Mouse (Mus musculus) gastrocnemius, postnatal 14 days (tissue): ENCODE measurements at regions not wholly inside any gene's neighbourhood (a gene's known extent, or its start where the extent isn't known, plus 50 kb on each side); places are given as distances from the start of the nearest gene placed in this dataset.

Experiments
- DNase-seq: peaks from one replicate; pipeline ENCODE4 v3.0.0; 2021; ENCODE audit warnings: mixed read lengths
- intact Hi-C: fragments of 180-260 bp; cut with DNase I; formaldehyde crosslinking; loops from one replicate; pipeline ENCODE4 v1.15.1; 2025; ENCODE audit warnings: low total_unique reads

- DNase-seq, result no peak
- intact Hi-C loops, result no loop called here
Observed at GRCm38 (mm10) chr6:116986266-116987000, 181.9 kb upstream of the Cxcl12 start.

GRCm38 (mm10) chr6:116987243-116987642, 181.1 kb upstream of the Cxcl12 start:
- intact Hi-C loops, result no loop called here
- DNase-seq, result no peak

DNA sequence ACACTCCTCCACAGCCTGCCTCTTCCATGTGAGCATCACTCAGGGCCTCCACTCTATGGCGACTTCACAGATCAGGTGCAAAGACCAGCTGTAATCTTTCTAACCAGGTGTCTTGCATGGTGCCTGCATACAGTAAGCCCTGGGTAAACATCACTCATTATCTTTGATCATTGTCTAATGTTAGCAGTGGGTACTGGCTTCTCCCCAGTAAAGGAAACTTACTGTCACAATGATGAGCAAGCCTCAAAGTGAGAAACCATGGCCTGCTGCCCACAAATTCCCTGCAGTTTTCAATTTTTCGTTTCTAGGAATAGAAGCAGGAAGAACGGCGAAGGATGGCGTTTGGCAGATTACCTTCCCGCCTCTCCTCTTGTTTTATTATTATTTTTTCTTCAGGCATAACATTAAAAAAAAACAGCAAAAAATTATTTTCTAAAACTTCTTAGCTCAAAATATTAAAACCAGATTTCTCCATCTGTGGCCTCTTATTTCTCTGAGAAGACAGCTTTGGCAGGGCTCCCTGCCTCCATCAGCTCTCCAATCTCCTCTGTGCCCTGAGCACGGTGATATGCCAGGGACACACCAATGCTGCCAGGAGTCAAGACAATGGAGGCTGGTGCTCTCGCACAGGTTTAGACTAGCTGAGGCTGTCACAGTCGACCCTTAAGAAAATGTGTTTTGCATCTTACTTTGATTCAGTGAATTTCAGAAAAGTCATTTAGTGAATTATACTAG, 169.2 kb upstream of the Cxcl12 start:
- DNase-seq, result no peak
- intact Hi-C loops, result no loop called here

GRCm38 (mm10) chr6:116999940-117000339, 168.4 kb upstream of the Cxcl12 start:
- no peak for DNase-seq

GRCm38 (mm10) chr6:117000951-117001725, 167.2 kb upstream of the Cxcl12 start:
- intact Hi-C loops, result no loop called here

More at GRCm38 (mm10) chr6:116999940-117000339, 168.4 kb upstream of the Cxcl12 start:
- intact Hi-C loops, result no loop called here

GRCm38 (mm10) chr6:117012621-117013020, 155.7 kb upstream of the Cxcl12 start:
- intact Hi-C loops, result no loop called here
- no peak for DNase-seq

More at GRCm38 (mm10) chr6:117000951-117001725, 167.2 kb upstream of the Cxcl12 start:
- DNase-seq, result no peak

DNA sequence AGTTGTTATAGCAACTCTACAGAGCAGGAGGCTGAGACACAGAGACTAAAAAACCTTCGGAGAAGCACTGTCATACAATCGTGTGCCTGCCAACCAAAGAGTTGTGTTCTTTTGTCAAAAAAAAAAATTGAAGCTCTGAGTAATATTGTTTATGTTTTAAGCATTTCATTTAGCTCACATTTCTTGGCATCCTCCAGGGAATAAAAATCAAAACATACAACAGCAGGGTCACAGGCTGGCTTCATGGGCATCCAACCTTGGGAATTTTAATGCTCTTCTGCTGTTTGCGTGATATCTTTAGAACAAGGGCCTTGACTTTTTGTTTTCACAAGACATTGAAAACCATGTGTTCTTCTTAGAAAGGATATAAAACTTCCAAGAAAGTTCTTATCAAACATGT, 152.9 kb upstream of the Cxcl12 start:
- no peak for DNase-seq

GRCm38 (mm10) chr6:117021851-117022250, 146.5 kb upstream of the Cxcl12 start:
- intact Hi-C loops, result no loop called here
- DNase-seq, result no peak

More for the DNA sequence above, 152.9 kb upstream of the Cxcl12 start:
- intact Hi-C loops, result no loop called here

DNA sequence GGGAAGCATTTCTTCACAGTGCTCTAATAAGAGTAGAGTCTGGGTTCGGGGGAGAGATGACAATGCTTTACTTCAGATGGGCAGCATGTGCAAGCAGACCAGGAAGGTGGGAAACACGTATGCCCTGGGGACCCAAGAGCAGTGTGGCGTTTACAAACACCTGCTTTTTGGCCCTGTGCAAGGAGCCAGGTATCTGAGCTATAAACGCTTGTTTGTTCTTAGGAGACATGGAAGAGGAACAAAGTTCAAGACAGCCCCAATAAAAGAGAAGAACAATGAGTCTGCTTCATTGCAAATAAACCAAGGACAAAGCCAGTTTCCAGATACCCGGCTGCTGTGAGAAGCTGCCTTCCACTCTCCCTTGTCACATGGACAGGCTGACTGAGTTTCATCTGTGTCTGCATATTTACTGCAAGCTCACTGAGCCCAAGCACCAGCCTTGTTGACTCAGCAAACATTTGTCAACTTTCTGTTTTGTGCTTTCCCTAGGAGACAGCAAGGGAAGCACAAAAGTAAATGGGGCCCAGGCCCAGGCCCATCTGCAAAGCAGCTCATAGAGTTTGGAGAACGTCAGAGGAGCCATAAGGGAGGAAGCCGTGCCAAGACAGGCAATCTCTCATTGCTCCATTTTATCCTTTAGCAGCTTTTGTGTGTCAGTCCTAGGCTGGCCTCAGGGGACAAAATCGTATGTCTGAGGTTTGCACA, 136.1 kb upstream of the Cxcl12 start:
- DNase-seq, result peak; percentile 20
- intact Hi-C loops, result no loop called here

DNA sequence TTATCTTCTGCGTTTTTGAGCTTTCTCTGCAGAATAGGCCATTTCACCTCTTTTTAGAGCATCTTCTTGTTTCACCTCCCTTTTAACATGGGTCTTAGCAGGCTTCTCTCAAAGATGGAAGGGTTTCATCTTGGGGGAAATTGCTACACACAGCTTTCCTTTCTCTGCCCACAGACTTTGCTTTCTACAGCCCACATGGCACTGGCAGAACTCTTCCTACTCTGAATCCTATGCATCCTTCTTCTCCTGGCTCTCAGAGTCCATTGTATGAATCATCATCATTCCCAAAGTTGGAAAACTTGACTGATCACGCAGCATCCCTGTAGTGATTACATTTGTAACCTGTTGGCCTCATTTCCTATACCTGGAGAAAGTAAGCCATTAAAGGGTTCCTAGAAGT, 124.6 kb upstream of the Cxcl12 start:
- no peak for DNase-seq
- intact Hi-C loops, result no loop called here

GRCm38 (mm10) chr6:117049459-117050010, 118.8 kb upstream of the Cxcl12 start:
- intact Hi-C loops, result no loop called here
- no peak for DNase-seq

GRCm38 (mm10) chr6:117060688-117061087, 107.6 kb upstream of the Cxcl12 start:
- DNase-seq, result no peak
- intact Hi-C loops, result no loop called here

DNA sequence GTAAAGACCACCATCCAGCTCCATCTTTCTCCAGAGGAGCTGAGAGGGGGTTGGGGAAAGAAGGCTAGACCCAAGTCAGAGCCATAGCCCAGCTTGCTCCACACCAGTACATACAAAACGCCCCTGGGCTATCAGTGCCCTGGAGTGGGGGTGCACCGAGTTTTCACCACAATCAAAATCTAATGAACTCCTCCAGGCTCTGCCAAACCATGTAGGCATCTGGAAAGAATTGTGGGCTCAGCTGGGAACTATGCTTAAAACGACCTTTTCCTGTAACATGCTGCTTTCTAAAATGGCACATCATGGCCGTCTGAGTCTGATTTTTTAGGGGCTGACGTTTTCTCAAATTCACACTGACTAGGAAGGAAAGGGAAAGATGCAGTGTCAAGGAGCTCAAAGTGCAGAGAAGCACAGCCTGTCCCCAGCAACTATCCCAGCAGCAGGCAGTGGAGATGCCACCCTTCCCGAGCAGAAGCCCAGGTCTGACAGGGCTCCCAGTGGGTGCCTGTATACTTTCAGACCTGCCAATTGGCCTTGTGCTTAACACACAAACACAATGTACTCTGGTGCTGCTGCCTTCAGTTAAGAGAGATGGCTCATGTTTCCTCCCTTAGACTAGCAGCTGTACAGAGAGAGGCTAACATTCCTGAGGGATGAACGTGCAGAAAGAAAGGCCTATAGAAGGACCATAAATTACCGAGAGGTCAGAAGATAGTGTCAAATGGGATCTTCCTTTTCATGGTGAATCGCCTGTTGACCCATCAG, 100.6 kb upstream of the Cxcl12 start:
- DNase-seq, result no peak
- intact Hi-C loops, result no loop called here

GRCm38 (mm10) chr6:117071311-117071710, 97.0 kb upstream of the Cxcl12 start:
- intact Hi-C loops, result no loop called here
- DNase-seq, result peak; percentile 59

DNA sequence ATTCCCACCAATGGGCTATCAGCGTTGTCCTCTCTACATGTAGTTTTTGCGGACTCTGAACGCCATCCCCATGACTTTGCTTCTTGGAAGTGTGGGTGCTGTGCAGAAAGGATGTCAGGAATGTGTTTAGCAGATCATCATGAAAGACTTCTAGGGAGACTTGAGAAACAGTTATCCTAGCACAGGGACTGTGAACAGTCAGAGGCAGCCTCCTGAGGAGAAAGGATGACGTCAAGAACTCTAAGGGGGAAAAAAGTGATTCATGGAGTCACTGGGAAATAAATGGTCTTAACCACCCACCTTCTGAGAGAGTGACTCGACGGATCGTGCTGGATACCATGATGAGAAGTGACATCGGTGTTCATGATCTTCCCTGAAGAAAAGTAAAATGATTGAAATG, 96.5 kb upstream of the Cxcl12 start:
- DNase-seq, result no peak
- intact Hi-C loops, result no loop called here

DNA sequence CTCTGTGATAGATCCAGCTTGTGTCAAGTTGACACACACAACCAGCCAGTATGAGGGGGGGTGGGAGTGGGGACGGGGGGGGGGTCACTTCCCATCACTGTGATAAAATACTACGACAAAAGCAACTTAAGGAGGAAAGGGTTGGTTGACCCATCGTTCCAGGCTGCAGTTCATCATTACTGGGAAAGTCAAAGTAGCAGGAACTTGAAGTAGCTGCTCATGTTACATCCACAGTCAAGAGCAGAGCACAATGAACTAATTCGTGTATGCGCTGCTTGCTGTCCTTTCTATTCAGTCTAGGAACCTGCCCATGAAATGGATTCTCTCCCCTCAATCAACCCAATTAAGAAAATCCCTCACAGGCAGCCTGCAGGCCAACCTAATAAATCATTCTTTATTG, 88.8 kb upstream of the Cxcl12 start:
- intact Hi-C loops, result no loop called here
- DNase-seq, result no peak

DNA sequence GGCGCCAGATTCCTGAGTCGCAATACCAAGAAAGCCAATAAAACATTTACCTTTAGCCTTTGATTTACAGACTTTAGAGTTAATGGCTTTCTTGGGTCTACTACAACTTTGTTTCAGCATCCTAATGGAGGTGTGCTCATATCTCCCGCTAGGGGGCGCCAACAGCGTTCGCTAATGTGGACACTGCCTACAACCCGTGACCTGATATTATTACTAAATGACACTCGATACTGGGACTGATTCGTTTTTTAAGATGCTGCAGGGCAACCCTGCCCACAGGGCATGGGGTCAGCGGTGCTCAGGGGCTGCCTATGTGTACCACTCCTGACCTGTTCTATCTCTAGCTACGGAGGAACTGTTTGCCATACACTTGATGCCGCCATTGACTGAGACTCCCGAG, 87.4 kb upstream of the Cxcl12 start:
- intact Hi-C loops, result no loop called here
- DNase-seq, result peak; percentile 39

DNA sequence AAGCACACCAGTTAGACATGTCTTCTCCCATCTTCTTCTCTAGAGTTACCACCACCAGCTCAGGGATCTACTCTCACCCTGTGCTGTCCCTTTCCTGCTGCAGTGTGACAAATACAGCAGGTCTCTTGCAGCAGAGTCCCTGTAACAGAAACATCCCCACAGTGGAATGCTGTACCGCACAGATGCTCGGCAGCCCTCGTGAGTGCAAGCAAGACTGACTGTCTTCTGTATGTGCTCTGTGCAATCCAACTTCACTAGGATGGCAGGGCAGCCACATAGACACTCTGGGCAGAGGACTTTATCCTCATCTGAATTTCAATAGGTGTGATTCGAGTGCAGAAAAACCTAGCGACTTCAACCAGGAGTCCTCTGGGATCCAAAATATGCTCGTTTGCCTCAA, 84.1 kb upstream of the Cxcl12 start:
- no peak for DNase-seq
- intact Hi-C loops, result no loop called here
